Mouse (Mus musculus) A20 (cell line): ENCODE data around the gene Aida.
"Not testable (repeated sequence)": the region's sequence is repeated elsewhere in the genome, so short reads cannot be mapped to it uniquely, and the experiment has no call there.

Experiments used
- DNase-seq: peaks from one replicate; pipeline ENCODE4 v3.0.0-alpha.2; 2011; ENCODE audit warnings: low read depth, low spot score

Gene Aida

GRCm38 (mm10) chr1:183296465-183296864 is at the start of gene Aida:
TSS of gene Aida (plus strand) at chr1:183296590.
- peak; percentile 90 for DNase-seq

GRCm38 (mm10) chr1:183248144-183248543 is 48.2 kb upstream of the Aida start:
- no peak for DNase-seq

GRCm38 (mm10) chr1:183250612-183251011 is 45.8 kb upstream of the Aida start:
- no peak for DNase-seq

GRCm38 (mm10) chr1:183251818-183252217 is 44.6 kb upstream of the Aida start:
- no peak for DNase-seq

- no peak for DNase-seq
These were observed 43.8 kb upstream of the Aida start for GRCm38 (mm10) chr1:183252574-183252973.

- no peak for DNase-seq
These were observed 32.0 kb upstream of the Aida start for GRCm38 (mm10) chr1:183264145-183265008.

- DNase-seq: peak; percentile 16
These were observed 30.4 kb upstream of the Aida start for GRCm38 (mm10) chr1:183265921-183266467.

- no peak for DNase-seq
These were observed 28.7 kb upstream of the Aida start for GRCm38 (mm10) chr1:183267666-183268065.

- DNase-seq: peak; percentile 65
These were observed 23.2 kb upstream of the Aida start for GRCm38 (mm10) chr1:183272867-183273818.

- DNase-seq: no peak
These were observed 22.0 kb upstream of the Aida start for GRCm38 (mm10) chr1:183274385-183274784.

GRCm38 (mm10) chr1:183275763-183276162 is 20.6 kb upstream of the Aida start:
- DNase-seq: no peak

- DNase-seq: no peak
These were observed 8.0 kb upstream of the Aida start for GRCm38 (mm10) chr1:183288351-183288750.

GRCm38 (mm10) chr1:183289576-183289975 is 6.8 kb upstream of the Aida start:
- no peak for DNase-seq

- DNase-seq: peak; percentile 96
These were observed 540 bp downstream of the Aida start, which contains the start of gene Brox for GRCm38 (mm10) chr1:183296877-183297383. TSS of gene Brox (minus strand) at chr1:183297269.

- DNase-seq: peak; percentile 80
These were observed 1.1 kb downstream of the Aida start for GRCm38 (mm10) chr1:183297473-183297885.

GRCm38 (mm10) chr1:183297886-183298489 is 1.6 kb downstream of the Aida start:
- peak; percentile 80 for DNase-seq

GRCm38 (mm10) chr1:183299161-183299560 is 2.8 kb downstream of the Aida start:
- peak; percentile 100 for DNase-seq

GRCm38 (mm10) chr1:183307555-183307954 is 11.2 kb downstream of the Aida start:
- DNase-seq: no peak

- DNase-seq: no peak
These were observed 12.1 kb downstream of the Aida start for GRCm38 (mm10) chr1:183308476-183308875.

GRCm38 (mm10) chr1:183309601-183310000 is 13.2 kb downstream of the Aida start:
- DNase-seq: not testable (repeated sequence)

- DNase-seq: no peak
These were observed 15.7 kb downstream of the Aida start for GRCm38 (mm10) chr1:183312076-183312475.
